Mouse (Mus musculus) right cerebral cortex, postnatal 25 days (tissue): ENCODE results near the gene Fancf.

Experiments used
- DNase-seq: peaks from one replicate; pipeline ENCODE4 v3.0.0; 2022

The Fancf gene

DNA sequence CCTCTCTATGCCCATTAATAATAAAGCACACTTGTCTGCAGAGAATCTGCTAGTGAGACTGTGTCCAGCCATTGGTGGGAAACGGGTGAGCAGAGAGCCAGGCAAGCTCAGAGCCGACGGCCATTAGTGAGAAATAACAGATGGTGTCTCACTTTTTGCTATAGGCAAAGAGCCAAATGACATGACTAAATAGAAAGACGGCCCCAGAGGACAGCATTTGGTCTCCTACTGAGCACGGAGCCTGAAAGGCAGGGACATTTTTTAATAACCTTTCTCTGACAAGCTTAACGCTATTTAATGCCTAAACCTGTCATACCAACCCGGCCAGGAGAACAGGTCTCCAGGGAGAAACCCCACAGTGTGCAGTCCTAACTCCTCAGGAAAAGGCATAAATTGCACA, 30.1 kb downstream of the Fancf start:
- DNase-seq = no peak

- no peak for DNase-seq
Measured at GRCm38 (mm10) chr7:51823562-51824338, 38.3 kb downstream of the Fancf start.

DNA sequence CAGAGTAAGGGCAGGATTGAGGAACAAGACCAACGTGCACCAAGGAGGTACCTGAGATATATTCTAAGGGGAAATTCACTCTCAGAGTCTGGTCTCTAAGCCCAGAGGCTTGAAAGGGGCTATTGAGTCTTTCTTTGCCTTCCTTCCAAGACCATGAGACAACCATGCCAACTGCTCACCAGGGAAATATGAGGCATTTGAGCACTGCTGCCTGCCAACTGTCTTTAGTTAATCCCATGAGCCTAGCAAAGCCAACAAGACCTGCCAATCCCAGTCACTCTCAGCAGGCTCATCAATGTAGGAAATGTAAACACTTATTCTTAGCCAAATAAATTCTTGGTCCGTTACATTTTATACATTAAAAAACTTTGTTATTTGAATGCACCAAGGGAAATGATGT, 40.6 kb downstream of the Fancf start:
- DNase-seq = no peak

DNA sequence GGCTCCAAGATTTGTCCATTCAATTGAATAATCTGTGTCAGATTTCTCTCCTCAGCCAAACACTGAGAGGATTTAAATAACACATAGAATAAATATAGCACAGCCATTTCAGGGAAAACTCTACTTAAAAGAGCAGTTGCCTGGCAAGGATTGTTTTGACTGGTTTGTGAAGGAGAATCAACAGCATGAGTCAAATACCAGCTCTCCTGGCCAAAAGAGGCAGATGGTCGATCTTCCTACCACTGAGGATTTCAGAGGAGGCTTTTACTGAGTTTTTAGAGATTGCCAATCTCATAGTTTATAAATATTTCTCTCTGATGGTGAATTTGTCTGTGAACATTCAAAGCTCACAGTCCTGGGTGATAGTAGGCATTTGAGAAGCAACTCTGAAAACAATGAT, 42.2 kb downstream of the Fancf start:
- DNase-seq = peak; percentile 30

DNA sequence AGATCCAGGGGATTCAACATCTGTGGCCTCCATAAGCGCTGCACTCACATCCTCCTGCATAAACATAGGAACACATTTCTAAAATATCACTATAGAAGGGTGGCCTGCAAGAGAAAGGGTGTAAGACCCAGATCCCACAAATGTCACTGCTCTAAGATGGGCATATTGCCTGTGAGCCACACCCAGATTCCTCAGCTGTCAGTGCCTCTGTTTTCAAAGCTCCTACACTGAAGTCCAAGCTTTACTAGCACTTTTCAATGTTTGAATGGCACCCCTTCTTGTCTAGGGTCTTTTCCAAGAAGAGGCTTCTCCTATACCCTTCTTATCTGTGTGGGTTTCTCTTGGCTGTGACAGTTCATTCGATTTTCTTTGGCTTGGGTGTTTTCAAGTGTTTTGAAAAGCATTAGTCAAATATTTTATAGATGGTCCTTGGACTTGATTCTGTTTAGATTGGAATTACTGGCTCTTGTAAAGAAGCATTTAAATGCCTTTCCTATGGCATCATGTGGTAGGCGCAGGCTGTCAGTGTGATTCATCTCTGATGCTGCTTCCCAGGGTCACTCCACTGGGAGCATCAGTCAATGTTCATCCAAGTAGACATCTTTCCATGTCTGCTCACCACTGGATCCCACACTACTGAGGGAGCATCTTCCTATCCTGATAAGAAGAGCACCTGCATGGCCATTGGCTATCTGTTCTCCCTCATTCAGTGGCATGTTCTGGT, 43.7 kb downstream of the Fancf start:
- DNase-seq = no peak

DNA sequence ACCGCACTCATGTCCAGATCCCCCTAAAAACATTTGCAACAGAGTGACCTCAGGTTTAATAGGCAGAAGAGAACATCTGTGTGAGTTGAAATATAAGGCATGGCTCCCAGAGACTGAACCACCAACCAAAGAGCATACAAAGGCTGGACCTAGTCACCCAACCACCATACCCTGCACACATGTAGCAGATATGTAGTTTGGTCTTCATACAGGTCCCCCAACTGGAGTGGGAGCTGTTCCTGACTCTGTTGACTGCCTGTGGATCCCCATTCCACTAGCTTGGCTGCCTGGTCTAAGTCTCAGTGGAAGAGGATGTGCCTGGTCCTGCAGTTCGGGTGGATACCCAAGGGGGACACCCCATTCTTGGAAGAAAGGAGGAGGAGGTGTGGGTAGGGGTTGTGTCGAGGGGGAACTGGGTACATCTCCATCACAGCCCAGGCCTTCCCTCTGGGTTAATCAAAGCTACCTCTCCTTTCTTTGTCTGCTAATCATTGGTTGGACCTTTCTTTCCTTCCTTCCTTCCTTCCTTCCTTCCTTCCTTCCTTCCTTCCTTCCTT, 45.7 kb downstream of the Fancf start:
- no peak for DNase-seq

GRCm38 (mm10) chr7:51815473-51816282, 46.4 kb downstream of the Fancf start:
- no peak for DNase-seq
